Mouse (Mus musculus) frontal cortex, adult 2 months (tissue): ENCODE measurements around the gene Zap70. TPM values are rescaled to one million over a fixed set of nuclear protein-coding genes. Genes with fewer than 3 reads are reported as not detected.

Experiments
- DNase-seq, 2 experiments: peaks; one replicate each; pipeline ENCODE4 v3.0.0; 2022; ENCODE audit warnings: low spot score in 1 of 2; ENCODE audit errors: extremely low spot score in 1 of 2
- polyA plus RNA-seq: library from polyadenylated mRNA; depleted of rRNA; stranded (reverse); fragments of >200 nt; gene quantifications from 2 replicates; pipeline ENCODE4 v1.2.3, GENCODE M21; 2012

Gene Zap70
- polyA plus RNA-seq, 1 experiment, result 3.7 TPM

DNA sequence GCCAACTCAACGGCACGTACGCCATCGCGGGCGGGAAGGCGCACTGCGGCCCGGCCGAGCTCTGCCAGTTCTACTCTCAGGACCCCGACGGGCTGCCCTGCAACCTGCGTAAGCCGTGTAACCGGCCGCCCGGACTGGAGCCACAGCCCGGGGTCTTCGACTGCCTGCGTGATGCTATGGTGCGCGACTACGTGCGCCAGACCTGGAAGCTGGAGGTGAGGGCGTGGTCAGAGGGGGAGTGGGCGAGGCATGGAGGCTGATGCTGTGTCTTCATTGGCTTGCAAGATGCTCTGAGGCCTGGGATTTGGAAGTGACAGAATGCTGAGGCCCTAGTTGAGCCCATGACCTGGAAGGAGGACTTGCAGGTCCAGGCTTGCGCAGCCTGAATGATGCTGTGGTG is 9.4 kb downstream of the Zap70 start:
- DNase-seq, result no peak

DNA sequence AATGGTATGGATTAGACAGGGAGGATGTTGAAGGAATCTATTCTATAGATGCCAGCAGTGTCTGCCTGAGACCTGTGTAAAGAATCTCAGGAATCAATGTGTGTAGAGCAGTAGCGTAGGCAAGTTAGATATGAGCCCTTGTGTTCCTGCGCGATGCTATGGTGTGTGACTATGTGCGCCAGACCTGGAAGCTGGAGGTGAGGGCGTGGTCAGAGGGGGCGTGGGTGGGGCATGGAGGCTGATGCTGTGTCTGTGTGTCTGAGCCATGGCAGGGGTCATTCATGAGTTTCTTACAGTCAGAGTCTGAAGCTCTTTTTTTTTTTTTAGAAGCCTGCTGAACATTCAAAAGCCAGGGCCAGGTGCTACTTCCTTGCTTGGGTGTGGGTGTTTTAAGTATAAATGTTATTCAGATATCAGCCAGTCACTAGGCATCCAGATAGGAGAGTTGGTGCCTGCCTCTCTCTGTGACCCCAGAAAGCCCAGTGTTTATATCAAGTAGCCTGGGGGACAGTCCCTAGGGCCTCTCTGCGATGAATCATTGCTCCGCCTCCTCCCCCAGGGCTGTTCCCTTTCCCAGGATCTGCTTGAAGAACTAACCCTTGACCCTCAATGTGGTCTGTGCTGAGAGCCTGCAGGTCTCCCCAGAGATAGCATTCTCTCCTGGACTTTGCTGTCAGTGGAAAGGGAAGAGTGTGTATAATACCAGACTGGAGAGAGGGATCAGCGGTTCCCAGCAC is 10.8 kb downstream of the Zap70 start:
- DNase-seq, result no peak

DNA sequence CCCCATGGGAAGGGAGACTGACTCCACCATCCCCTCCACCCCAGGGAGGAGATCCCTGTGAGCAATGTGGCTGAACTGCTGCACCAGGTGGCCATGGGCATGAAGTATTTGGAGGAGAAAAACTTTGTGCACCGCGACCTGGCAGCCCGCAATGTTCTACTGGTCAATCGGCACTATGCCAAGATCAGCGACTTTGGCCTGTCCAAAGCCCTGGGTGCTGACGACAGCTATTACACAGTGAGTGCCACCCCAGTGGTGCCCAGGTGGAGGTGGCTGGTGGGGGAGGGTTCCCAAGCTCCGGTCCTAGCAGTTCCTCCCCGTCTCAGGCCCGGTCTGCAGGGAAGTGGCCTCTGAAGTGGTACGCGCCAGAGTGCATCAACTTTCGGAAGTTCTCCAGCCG is 19.2 kb downstream of the Zap70 start:
- no peak for DNase-seq

DNA sequence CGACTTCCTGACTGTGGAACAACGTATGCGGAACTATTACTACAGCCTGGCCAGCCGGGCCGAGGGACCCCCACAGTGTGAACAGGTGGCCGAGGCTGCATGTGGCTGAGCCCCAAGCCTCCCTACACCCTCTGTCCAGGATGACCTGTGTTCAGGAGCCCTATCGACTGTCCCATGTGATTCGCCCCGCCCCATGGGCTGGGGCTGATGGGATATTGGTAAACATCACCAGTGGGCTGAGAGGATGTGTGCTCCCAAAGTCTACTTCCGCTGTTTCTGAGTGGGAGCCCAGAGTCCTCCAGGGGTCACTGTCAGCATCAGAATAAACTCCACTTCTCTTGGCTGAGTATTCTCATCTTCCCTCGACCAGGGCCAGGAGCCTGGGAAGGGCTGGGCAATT is 20.9 kb downstream of the Zap70 start:
- DNase-seq, result no peak

DNA sequence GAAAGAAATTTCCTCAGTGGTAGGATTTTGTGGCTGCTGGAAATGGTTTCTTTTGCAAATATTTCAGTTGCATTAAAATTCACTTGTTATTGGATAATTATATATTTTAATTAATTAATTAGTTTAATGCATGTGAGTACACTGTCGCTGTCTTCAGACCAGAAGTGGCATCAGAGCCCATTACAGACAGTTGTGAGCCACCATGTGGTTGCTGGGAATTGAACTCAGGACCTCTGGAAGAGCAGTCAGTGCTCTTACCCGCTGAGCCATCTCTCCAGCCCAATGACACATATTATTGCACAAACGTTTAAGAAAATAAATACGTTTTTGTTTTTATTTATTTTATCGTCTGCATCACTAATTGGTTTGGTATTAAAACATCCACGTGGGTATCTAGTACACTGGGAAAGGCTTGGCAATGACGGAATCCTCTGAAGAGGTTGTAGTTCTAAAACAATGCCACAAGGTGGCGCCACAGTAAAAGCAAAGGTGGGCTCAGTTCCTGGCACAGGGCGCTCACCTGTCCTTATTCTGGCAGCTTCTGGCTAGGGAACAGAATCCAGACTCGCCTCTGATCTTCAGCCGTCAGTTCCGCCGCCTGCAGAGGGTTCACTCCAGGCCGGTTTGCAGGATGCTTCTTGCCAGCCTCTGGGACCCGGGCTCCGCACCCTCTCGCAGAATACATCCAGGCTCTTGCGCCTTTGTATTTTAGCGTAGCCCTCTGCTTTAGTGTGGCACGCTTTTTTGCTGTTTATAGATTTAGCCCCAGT is 23.0 kb downstream of the Zap70 start:
- peak; percentile 67 to 93 for DNase-seq

DNA sequence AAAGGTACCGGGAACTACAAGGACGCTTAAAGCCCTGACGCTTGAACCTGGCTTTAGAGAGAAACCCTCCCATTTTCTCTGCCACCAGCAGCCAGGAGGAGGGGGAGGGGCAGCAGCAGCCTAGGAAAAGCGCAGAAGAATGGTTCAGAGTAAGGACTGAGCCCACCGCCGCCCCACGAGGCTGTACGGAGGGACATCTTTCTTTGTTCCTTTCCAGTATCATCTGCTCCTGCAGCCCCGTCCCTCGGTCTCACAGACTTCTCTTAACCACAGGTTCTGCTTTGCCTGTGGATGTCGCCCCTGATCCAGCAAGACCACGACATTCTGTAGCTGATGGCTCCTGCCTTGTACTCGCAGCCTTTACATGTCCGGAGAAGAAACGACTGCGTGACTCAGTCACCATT is 23.6 kb downstream of the Zap70 start:
- DNase-seq, result peak in 1 of 2 experiments; percentile 50

DNA sequence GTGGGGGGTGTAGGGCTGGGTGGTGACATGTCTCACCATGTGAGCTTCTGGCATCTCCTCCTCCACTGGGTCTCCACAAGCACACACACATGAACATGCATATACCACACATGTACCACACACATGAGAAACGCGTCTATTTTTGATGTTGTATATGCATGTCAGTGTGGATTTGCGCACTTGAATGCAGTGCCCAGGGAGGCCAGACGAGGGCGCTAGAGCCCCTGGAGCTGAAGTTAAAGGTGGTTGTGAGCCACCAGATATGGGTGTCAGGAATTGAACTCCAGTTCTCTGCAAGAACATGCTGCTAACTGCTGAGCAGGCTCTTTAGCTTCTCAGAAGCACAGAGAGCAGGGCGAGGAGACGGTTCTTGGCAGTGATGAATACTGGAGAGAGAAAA is 24.8 kb downstream of the Zap70 start:
- DNase-seq, result no peak

DNA sequence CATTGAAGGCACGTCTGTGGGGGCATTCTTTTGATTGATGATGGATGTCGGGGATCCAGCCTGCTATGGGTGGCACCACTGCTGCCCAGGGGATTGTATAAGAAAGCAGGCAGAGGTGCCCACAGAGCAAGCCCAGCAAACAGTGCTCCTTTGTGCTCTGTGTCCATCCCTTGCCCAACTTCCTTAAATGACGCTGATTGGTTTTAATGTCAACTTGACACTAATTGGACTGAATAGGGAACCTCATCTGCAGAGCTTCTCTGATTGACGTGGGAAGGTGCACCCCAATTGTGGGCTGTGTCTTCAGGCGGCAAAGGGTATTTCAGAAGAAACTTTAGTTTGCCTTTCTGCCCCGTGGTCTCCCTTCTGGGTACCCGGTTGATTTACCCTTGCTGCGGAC is 27.8 kb downstream of the Zap70 start:
- no peak for DNase-seq

DNA sequence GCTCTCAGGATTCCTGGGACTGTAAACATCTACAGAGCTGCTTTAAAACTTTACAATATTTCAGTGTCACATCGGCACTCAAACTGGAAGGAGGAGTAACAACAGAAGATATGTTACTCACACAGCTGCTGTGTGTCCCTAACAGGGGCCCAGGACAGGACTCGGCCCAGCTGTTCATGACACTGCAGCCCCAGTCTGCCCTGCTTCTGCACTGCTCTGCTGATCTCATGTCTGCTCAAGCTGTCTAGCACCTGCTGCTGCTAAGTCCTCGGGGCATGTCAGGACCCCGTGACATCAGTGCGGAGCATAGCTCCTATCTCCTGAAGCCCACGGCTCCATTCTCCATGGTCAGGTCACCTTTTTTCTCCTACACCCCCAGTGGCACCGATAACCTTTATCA is 35.1 kb downstream of the Zap70 start:
- DNase-seq, result no peak

DNA sequence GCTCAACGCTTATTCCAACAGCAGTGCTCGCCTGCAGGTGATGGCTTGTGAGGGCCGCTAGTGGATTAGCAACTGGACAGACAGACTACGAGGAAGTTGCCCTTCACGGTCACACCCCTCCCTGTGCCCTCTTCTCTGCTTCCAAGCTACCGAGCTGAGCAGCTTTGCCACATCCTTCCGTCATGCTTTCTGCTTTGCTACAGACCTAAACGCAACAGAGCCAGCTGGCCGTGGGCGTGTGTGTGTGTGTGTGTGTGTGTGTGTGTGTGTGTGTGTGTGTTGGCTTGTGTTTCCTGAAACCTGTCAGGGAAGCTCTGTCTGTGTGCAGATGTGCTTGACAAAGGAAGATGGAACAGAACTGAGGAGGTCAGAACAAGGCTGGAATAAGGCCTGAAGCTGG is 35.9 kb downstream of the Zap70 start:
- DNase-seq, result peak; percentile 58 to 75

DNA sequence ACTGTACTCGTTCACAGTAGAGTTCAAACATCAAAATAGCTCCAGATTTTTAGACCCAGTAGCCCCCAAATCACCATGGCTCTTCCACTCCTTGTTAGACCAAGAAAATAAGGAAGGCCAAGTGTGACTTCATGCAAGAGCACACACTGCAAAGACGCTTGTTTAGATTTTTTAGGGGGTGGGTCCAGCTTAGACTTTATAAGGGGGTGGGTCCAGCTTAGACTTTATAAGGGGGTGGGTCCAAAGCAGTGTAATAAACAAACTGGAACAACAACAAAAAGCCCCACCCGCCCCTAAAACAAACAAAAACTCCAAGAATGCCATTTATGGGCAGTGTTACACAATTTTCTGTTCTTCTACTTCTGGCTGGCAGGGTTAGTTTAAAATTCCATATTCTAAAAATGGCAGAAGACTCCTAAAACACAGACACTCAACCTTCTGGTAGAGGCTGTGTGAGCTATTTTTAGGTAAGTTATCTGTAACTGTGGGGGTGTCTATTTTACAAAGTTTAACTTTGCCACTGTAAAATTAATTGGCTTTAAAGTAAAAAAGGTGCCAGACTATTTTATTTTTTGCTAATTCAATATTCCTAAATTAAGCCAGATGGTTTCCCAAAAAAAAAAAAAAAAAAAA is 38.9 kb downstream of the Zap70 start:
- peak in 1 of 2 experiments; percentile 36 for DNase-seq

DNA sequence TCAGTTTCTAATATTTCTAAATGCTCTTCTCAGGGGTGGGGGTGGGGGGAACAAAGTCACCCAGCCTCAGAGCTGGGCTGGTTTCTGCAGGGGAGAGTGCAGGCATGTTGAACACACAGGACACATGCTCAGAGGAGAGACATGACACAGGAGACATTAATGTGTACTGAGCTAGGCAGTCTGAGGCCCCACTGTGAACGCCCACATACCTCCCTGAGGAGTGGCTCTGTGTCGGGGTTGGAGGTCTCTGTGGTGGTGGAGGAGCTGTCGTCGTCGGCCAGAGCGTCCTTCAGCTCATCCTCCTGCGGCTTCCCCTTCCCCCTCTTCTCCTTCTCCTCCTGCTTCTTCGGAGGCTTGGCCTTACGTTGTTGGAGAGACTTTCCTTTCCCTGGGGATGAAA is 42.7 kb downstream of the Zap70 start:
- DNase-seq, result no peak

DNA sequence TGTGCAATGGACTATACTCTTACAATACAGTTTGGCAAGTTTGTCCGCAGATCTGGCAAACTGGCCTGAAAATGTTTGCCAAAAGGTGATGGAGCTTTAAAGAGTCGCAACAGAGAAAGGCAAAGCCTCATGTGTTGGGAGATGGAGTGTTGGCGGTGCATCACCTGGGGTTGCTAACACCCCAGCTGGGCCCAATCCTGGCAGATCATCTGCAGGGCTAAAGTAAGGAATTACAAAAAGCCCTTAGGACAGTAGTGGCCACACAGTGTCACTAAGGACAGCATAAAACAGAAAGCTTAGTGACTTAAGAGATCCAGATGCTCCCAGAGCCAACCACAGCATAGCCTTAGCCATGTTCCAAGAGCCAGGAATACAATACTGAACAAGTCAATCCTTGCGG is 43.2 kb downstream of the Zap70 start:
- DNase-seq, result no peak

DNA sequence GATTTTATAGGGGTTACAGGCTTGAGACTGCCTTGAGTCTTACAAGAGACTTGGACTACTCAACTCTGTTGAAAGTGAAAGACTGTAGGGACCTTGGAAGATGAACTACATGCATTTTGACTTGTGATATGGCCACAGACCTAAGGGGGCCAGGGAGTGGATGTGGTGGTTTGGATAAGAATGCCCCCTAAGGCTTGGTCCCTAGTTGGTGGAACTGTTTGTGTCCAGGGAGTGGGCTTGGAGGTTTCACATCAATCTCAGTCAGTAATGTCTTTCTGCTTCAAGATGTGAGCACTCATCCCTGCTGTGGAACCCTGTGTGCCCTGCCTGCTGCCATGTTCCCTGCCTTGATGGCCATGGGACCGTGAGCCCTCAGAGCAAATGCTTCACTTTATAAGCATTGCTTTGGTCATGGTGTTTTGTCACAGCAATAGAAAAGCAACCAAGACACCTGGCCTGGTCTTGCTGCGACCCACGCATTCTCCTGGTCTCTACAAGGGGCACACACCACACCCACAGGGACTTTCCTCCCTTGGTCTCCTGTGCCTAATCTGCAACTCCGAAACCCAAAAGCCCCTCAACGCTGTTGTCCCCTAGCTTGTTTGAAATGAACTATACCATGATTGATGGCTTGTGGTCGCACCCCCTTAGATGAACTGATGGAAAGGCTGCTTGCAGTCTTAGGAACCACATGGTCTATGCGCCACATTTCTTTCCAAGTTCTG is 44.7 kb downstream of the Zap70 start:
- no peak for DNase-seq

DNA sequence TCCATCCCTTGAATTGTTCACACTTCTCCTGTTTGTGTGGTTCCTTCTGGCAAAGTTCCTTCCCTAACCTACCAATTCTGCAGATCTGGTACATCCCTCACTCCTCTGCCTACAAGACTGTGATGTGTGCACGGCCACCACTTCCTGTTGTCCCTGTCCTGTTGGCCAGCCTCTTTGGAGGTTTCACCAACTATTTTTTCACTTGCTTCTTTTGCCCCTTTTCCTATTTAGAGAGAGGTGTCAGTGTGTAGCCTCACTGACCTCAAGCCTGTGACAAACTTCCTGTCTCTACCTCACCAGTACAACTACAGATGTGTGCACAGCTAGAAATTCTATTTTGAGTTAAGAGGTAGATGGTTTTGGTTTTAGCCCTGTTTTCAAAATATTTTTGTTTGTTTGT is 45.5 kb downstream of the Zap70 start:
- no peak for DNase-seq

DNA sequence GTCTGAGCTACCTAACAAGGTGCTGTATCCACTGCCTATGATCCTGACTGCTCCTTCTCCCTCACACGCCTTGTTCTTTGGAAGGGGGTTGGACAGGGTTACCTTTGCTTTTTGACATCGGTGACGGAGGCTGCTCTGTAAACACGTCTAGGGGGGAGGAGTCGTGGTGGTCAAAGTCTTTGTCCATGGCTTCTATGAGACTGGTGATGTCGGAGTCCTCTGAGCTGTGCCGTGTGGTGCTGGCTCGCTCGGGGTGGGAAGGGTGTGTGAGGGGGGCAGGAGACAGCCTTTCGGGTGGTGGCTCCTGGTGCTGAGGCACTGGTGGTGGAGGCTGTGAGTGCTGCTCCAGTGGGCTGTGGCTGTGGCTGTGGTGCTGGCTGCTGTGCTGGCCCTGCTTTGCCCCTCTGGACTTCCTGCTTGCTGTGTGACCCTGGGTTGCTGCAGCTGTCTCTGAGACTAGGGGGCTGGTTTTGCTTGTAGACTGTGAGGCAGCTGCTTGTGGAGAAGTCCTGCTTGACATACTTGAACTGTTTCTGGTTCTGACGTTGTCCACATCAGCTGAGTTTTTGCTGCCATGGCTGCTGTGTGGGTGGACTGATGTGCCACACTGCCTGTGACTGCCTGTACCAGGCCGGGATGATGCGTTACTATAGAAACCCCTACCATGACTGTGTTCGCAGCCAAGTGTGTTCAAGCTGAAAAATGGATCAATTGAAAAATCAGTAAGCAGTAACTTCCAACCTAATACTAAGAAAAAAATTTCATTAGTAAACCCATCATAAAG is 46.4 kb downstream of the Zap70 start:
- peak in 1 of 2 experiments; percentile 43 for DNase-seq

DNA sequence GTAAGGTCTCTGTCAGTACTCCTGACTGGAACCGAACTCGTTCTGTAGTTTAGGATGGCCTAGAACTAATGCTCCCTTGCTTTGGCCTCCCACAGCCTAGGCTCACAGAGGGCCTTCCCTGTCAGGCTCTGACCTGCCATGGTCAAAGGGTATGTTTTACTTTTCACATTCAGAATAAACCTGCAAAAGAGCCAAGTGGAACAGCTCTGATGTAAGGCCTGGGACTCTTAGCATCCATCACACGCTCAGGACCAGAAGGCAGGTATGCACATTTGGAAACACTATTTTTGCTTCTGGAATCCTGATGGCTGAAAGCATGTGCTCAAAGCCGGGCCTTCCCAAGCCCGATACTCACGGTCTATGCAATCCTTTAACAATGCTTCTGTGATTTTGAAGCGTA is 50.2 kb downstream of the Zap70 start:
- no peak for DNase-seq

DNA sequence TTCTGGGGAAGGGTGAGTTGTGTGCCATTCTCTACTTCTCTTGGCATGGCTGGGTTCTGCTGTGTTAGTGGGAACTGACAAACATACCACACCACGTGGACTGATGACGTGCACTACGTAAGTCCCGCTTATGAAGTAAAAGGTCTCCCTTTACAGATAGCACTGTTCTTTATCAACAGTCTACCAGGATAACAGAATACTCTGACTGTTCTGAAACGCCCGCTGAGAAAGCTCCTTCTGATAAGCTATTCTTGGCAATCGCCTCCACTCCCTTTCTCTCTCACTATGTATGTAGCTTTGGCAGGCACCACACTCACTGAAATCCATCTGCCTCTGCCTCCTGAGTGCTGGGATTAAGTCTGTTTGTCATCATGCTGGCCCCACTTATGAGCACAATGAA is 51.8 kb downstream of the Zap70 start:
- DNase-seq, result peak; percentile 80 to 83

DNA sequence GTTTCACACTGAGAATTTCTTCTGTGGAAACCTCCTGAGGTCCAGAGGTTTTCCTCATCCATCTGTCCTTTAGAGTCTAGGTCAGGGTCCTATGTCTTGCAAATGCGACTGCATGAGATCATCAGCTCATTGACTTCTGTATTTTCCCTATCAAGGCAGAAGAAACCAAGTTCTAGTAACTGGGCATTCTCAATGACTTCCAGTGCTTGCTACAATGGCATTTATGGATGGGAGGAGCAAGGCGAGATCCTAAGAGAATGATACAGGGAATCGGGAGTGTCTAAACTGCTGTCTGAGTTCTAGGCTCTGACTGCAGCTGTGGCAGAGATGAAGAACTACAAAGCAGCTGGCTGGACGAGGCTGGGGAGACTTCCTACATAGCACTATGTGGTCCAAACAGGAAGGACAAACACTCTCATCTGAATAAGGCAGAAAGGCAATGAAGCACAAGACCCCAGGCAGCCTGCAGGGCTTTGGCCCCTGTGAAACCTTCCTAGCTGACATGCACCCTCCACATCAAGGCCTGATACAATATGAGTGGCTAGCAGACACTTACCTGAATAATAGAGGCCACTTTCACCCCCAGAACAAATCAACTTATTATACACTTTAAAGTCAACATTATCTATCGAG is 52.8 kb downstream of the Zap70 start:
- DNase-seq, result no peak

DNA sequence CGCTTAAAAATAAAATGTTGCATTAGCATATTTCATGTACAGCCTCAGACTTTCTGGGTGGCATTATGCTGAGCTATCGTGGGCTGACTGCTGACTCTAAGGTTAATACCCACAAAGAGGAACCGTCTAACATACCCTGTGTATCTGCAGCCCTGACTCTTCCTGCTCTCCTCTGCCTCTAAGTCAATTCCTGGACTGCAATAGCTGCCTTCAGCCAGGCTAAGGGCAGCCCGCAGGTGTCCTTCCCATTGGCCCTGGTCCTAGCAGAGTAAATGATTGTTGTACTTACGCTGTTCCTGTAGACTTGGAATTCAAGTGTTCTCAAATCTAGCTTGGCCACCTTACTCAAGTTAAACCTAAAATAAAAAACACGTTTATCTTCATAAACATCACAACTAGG is 53.6 kb downstream of the Zap70 start:
- no peak for DNase-seq
